Mouse (Mus musculus) lung, postnatal 25 days (tissue): ENCODE measurements at regions not wholly inside any gene's neighbourhood (a gene's known extent, or its start where the extent isn't known, plus 50 kb on each side); places are given as distances from the start of the nearest gene placed in this dataset.

Experiments
- DNase-seq: peaks from one replicate; pipeline ENCODE4 v3.0.0; 2022; ENCODE audit warnings: low spot score

GRCm38 (mm10) chrX:60833456-60833855 lies 59.8 kb downstream of the Sox3 start:
- no peak for DNase-seq

DNA sequence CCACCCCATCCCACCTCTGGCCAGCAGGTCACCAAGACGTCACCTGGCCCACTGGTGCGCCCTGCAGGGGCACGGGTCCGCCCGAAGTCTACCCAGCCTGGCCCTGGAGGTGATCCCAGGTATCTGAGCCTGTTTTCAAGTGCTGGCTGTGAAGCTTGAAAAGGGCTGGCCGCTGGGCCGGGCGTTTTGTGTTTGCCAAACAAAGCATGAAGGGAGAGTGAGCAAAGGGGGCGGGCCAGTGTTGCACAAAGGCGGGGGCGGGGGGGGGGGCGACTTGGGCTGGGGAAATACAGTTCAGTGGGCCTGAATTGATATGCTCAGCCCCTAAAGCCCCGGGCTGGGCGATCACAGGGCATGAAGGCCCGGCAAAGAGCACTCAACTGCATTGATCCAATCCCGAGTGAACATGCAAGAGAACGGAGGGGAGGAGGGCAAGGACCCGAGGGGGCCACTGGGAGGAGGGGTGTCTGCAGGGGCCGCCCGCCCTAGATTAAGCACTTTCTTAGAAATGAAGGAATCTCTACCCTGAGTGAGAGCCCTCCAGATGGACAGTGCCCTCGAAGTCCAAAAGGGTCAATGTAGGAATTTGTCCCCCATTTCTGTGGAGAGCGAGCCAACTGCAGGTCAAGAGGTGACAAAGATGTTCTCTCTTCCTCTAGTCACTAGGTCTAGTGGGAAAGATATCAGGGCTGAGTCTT lies 61.8 kb downstream of the Sox3 start:
- no peak for DNase-seq

DNA sequence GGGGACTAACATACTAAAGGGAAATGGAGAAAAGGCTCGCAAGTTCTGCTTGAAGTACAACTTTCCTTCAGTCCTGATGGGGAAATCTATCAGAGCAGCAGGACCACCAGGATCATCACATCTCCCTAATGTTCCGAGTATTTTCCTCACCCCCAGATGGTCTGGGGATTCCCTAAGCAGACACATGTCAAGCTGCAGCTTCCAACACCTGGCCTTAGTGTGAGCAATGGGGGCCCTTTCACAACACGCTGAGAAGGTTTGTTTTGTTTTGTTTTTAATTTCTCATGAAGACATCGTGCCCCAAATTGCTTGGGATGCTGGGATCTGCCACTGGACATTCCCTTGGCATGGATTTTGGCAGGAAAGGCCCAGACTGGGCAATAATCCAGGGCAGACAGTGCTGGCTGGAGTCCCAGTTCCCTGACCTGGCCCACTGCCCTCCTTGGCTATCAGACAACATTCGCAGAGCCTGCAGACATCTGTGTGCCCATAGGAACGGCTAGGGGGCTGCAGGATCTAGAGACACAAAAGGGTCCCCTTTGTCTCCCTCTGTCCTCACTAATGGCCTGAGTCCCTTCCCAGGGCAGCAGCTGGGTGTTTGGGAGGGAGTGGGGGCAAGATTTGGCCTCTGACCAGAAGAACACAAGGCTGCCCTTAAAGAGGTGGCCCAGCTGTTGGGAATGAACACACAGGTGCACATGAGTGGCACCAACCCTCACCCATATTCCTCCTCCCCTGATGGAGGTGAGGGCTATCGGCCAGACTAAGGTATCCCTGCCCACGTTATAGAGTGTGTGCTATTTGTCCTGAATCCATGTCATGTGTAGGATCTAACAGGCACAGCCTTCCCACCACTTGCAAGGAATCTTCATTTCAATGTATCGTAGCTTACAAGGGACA lies 67.8 kb downstream of the Sox3 start:
- DNase-seq = no peak

DNA sequence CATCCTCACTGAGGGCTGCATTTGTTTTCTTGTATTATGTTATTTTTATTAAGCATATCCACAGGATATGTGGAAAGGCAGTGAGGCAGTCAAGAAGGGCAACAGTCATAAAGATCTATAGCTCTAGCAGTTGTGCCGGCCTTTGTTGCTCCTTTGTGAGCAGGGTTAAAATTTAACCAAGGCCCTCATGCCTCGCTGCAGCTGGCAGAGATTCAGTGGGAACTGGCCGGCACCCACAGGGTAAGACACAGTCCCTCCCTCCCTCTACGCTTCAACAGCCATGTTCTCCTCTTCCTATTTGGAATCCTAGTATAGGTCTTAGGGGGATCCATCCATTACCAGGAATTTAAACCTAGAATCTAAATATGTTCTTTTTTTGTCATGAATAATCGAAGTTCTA lies 94.7 kb downstream of the Sox3 start:
- DNase-seq = no peak

DNA sequence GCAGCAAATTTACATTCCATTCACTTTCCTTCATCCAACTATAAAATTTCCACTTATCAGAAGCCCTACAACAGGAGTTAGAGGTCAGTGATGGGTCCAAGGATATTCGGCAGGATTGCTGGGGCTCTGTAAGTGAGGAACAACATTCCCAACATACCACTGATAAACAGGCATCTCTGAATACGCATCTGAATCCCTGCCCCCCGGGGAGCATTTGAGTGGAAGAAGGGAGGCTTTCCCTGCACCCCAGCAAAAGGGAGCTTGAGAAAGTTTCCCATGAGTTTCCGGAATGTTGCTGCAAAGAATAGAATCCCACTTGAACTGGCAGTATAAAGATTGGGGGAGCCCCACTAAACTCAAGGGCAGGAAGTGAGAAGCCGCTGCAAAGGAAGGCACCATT lies 112.5 kb downstream of the Sox3 start:
- DNase-seq = no peak

GRCm38 (mm10) chrX:60780161-60780560 lies 113.1 kb downstream of the Sox3 start:
- no peak for DNase-seq

GRCm38 (mm10) chrX:60773645-60774044 lies 119.6 kb downstream of the Sox3 start:
- DNase-seq = peak; percentile 4

DNA sequence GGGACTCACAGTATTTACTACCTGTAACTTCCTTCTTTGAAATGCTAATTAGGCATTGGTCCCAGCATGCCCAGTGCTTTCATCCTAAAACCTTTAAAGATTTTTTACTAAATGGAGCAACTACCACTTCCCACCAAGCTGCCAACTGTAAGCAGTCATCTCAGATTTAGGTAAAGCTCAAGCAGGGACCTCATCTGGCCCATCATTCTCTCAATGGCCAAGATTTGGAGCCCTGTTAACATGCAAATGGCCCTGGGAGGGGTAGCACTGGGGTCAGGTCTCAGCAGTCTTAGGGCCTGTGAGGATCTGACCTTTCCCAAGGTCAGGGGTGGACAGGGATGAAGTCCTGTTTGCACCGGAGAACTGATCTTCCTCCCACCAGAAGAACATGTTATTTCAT lies 120.8 kb downstream of the Sox3 start:
- DNase-seq = no peak

- no peak for DNase-seq
Observed at GRCm38 (mm10) chrX:60750456-60750855, 142.8 kb downstream of the Sox3 start.

GRCm38 (mm10) chrX:60743971-60744370 lies 149.3 kb downstream of the Sox3 start:
- no peak for DNase-seq

GRCm38 (mm10) chrX:60743020-60743707 lies 150.1 kb downstream of the Sox3 start:
- DNase-seq = no peak

GRCm38 (mm10) chrX:60719428-60720151 lies 127.1 kb upstream of the Atp11c start:
- DNase-seq = no peak

GRCm38 (mm10) chrX:60718794-60719193 lies 126.3 kb upstream of the Atp11c start:
- DNase-seq = no peak

DNA sequence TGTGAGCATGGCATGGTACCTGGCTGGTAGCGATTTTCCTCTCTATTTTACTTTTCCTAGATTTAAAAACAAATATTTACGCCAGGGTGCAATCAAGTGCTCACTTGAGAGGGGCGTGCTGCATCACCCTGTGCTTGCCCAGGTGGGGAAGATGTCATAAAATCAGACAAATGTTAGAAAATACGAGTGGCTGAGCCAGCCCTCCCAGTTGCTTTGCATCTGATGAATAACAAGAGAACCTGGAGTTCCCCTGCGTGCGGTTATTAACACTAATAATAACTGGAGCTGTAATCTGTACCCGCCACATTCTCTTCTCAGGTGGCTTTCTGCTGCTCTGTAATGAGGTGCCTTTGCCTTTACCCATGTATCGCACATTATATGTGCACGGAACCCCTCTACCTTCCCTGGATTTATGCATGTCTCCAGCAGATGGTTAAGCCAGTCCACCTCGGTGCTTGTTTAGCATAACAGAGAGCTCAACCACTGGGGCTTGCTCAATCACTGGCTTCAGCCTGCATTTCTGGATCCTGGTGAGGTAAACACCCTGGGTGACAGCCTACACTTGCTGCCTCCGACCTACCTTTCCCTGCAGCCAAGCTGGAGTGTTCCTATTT lies 125.8 kb upstream of the Atp11c start:
- no peak for DNase-seq

- DNase-seq = no peak
Observed at GRCm38 (mm10) chrX:60681036-60681706, 88.7 kb upstream of the Atp11c start.

DNA sequence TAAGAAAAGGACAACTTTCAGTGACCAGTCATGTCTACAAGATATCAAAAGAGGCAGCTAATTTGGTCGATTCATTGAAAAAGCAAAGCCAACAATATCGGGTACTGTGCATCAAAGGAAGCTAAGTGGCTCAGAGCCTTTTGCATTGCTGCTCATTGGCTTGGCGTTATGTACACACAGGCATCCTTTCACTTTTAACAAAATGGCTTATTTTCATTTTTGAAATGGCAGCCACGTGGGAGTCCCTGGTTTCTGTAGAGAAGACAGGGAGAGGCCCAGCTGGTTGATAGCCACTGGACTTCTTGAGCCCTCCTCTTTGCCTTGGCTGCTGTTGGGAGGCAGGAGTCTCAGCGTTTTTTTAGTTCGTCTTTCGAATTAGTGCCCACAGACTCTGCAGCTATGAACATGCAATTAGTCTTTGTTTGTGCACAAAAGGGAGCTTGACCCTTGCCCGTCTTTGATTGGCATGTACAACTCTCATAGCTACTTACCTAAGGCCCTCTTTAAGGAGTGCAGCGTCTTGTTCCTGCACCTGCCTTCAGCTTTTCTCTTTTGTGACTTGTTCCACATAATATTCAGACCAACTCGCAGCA lies 52.3 kb upstream of the Atp11c start:
- DNase-seq = no peak
